Mouse (Mus musculus) left cerebral cortex, adult 9 months (tissue): ENCODE measurements at regions not wholly inside any gene's neighbourhood (a gene's known extent, or its start where the extent isn't known, plus 50 kb on each side); places are given as distances from the start of the nearest gene placed in this dataset.

ENCODE experiments used
- DNase-seq, 2 experiments: peaks; one replicate each; pipeline ENCODE4 v3.0.0; 2022; ENCODE audit warnings: low spot score in 2 of 2

- no peak for DNase-seq
Observed at GRCm38 (mm10) chr14:72219523-72219922, 272.1 kb downstream of the Gm9195 start.

GRCm38 (mm10) chr14:72200307-72200706, 291.3 kb downstream of the Gm9195 start:
- no peak for DNase-seq

GRCm38 (mm10) chr14:72199900-72200299, 291.7 kb downstream of the Gm9195 start:
- no peak for DNase-seq

- DNase-seq: no peak
Observed at GRCm38 (mm10) chr14:72197972-72198371, 293.7 kb downstream of the Gm9195 start.

GRCm38 (mm10) chr14:72187329-72187984, 304.2 kb downstream of the Gm9195 start:
- peak in 1 of 2 experiments; percentile 69 for DNase-seq

GRCm38 (mm10) chr14:72175751-72176150, 315.9 kb downstream of the Gm9195 start:
- no peak for DNase-seq

- no peak for DNase-seq
Observed at GRCm38 (mm10) chr14:72172549-72173405, 318.9 kb downstream of the Gm9195 start.

GRCm38 (mm10) chr14:72171777-72172176, 319.9 kb downstream of the Gm9195 start:
- no peak for DNase-seq

- DNase-seq: no peak
Observed at GRCm38 (mm10) chr14:72158537-72159323, 332.9 kb downstream of the Gm9195 start.

- no peak for DNase-seq
Observed at GRCm38 (mm10) chr14:72155197-72155907, 336.3 kb downstream of the Gm9195 start.

- no peak for DNase-seq
Observed at GRCm38 (mm10) chr14:72151676-72152075, 340.0 kb downstream of the Gm9195 start.

GRCm38 (mm10) chr14:72149463-72149862, 342.2 kb downstream of the Gm9195 start:
- no peak for DNase-seq

- DNase-seq: no peak
Observed at GRCm38 (mm10) chr14:72148886-72149285, 342.8 kb downstream of the Gm9195 start.

- no peak for DNase-seq
Observed at GRCm38 (mm10) chr14:72146381-72146780, 345.3 kb downstream of the Gm9195 start.

GRCm38 (mm10) chr14:72142883-72143487, 348.7 kb downstream of the Gm9195 start:
- DNase-seq: no peak

- no peak for DNase-seq
Observed at GRCm38 (mm10) chr14:72141136-72141535, 350.5 kb downstream of the Gm9195 start.

- DNase-seq: no peak
Observed at GRCm38 (mm10) chr14:72130149-72130548, 361.5 kb downstream of the Gm9195 start.

- DNase-seq: no peak
Observed at GRCm38 (mm10) chr14:72121786-72122185, 369.9 kb downstream of the Gm9195 start.

- no peak for DNase-seq
Observed at GRCm38 (mm10) chr14:72121006-72121405, 370.6 kb downstream of the Gm9195 start.

- peak in 1 of 2 experiments; percentile 12 for DNase-seq
Observed at GRCm38 (mm10) chr14:72116842-72117241, 374.8 kb downstream of the Gm9195 start.

GRCm38 (mm10) chr14:72113377-72113993, 378.2 kb downstream of the Gm9195 start:
- no peak for DNase-seq
